ENCODE assay signal across 23 mouse cellular contexts in the genomic region with DNA sequence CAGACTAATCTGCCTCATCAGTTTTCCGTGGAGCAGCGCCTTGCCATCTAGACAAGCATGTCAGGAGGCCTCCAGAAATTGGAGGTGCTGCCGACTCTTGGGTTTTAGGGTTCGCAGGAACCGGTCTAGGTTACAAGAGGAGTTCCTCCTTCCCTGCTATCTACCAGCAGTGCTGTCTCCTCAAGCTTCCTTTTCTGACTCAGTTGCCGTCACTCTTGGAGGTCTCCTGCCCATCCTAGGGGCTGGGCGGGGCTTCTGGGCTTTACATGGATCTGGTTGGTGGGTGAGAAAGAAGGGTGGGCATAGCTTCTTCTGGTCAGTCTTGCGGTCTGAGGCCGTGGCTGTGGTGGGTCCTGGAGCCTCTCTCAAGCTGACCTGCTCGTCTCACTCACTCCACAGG.
"Had no signal": no experiment of that assay in that cellular context is flagged by ENCODE, and none has a peak within 500 bp of the region (broad histone marks: within the 10 kb centered on the region; RNA-seq: fewer than 3 reads in every experiment).

No protein-coding gene starts in this region.

- H3K4me3 ChIP-seq: heart, adult 2 months; heart, embryonic 13.5 days; heart, embryonic 15.5 days; hindbrain, embryonic 13.5 days; hindbrain, embryonic 15.5 days; kidney, embryonic 15.5 days; left cerebral cortex, adult 2 months; limb, embryonic 10.5 days; limb, embryonic 12.5 days; liver, embryonic 13.5 days had no signal

- H3K9ac ChIP-seq: heart, embryonic 13.5 days; heart, embryonic 15.5 days; hindbrain, embryonic 13.5 days; hindbrain, embryonic 15.5 days; kidney, embryonic 15.5 days; limb, embryonic 12.5 days; liver, embryonic 13.5 days had no signal

- H3K36me3 ChIP-seq: heart, embryonic 13.5 days; heart, embryonic 15.5 days; hindbrain, embryonic 13.5 days; hindbrain, embryonic 15.5 days; kidney, embryonic 15.5 days; limb, embryonic 10.5 days; limb, embryonic 12.5 days; liver, embryonic 13.5 days had no signal

- H3K27ac ChIP-seq: heart, adult 2 months; heart, embryonic 13.5 days; heart, embryonic 15.5 days; hindbrain, embryonic 13.5 days; hindbrain, embryonic 15.5 days; hindbrain, postnatal 0 days; kidney, embryonic 15.5 days; kidney, postnatal 0 days; left cerebral cortex, adult 2 months; limb, embryonic 10.5 days; limb, embryonic 12.5 days; liver, embryonic 13.5 days had no signal

- DNase-seq: gastrocnemius, postnatal 14 days; gastrocnemius, postnatal 36 days; heart, adult 11 months; heart, adult 2 months; heart, postnatal 14 days; heart, postnatal 36 days; kidney, adult 11 months; kidney, adult 2 months; kidney, adult 9 months; kidney, postnatal 14 days; kidney, postnatal 36 days; liver, embryonic 13.5 days had no signal

- H3K9me3 ChIP-seq: heart, embryonic 13.5 days; heart, embryonic 15.5 days; hindbrain, embryonic 13.5 days; hindbrain, embryonic 15.5 days; kidney, embryonic 15.5 days; limb, embryonic 10.5 days; limb, embryonic 12.5 days; liver, embryonic 13.5 days had no signal

- H3K4me1 ChIP-seq: heart, embryonic 13.5 days; heart, embryonic 15.5 days; hindbrain, embryonic 13.5 days; hindbrain, embryonic 15.5 days; kidney, embryonic 15.5 days; limb, embryonic 10.5 days; limb, embryonic 12.5 days; liver, embryonic 13.5 days had no signal

- H3K27me3 ChIP-seq: heart, embryonic 15.5 days; hindbrain, embryonic 13.5 days; hindbrain, embryonic 15.5 days; kidney, embryonic 15.5 days; limb, embryonic 12.5 days; liver, embryonic 13.5 days had no signal

- ATAC-seq: hindbrain, postnatal 0 days; intestine, embryonic 16.5 days had no signal
